Mouse (Mus musculus): ENCODE results near the gene Gm17545. TPM values are rescaled to one million over a fixed set of nuclear protein-coding genes. Genes with fewer than 3 reads are reported as not detected.
A peak's percentile ranks its signal among the peaks of the same experiment; 100 is the strongest.

The Gm17545 gene
- polyA plus RNA-seq, 1 experiment from 2014 or later: not detected

DNA sequence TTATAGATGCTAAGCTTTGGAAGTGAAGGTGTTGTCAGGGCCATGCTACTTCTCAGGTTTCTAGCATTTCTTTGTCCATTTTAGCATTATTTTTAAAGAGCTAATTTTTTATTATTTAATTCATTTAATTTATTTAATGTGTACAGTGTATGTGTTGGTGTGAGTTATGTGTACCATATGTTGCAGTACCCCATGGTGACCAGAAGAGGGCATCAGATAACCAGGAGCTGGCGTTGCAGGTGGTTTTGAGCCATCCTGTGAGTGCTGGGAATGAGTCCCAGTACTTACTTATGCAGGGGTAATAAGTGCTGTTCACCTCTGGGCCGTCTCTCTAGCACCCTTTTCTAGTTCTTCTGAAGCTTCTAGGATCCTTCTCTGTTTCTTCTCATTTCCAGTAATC is 41.0 kb downstream of the Gm17545 start:
- DNase-seq (ENCODE audit: low spot score) (no peak), ATAC-seq (no peak)
- no peaks in the 10 kb centered on the region for H3K9me3 ChIP-seq (ENCODE audit: low read length)
- H3K27me3 ChIP-seq (replicated peaks; ENCODE audit: insufficient read depth, low read length): no peaks in the 10 kb centered on the region
- H3K4me1 ChIP-seq (ENCODE audit: insufficient read depth, low read depth, low read length): no peaks in the 10 kb centered on the region
- H3K36me3 ChIP-seq (ENCODE audit: insufficient read depth, low read length): no peaks in the 10 kb centered on the region
- WGBS: 88% methylated on average over 2 of the region's 2 CpGs
- peak; percentile 43 for TF ChIP-seq CTCF (IDR thresholded peaks at IDR 0.05)
- no peak for TF ChIP-seq EP300 (IDR thresholded peaks at IDR 0.05)
- no peak overlapping the region for H3K4me2 ChIP-seq (replicated peaks; ENCODE audit: low read depth, low read length)
- no peak overlapping the region for H3K4me3 ChIP-seq (ENCODE audit: low read depth, low read length)
- H3K9ac ChIP-seq (replicated peaks; ENCODE audit: low read depth): no peak overlapping the region
- no peak overlapping the region for H3K27ac ChIP-seq (ENCODE audit: low read length)

DNA sequence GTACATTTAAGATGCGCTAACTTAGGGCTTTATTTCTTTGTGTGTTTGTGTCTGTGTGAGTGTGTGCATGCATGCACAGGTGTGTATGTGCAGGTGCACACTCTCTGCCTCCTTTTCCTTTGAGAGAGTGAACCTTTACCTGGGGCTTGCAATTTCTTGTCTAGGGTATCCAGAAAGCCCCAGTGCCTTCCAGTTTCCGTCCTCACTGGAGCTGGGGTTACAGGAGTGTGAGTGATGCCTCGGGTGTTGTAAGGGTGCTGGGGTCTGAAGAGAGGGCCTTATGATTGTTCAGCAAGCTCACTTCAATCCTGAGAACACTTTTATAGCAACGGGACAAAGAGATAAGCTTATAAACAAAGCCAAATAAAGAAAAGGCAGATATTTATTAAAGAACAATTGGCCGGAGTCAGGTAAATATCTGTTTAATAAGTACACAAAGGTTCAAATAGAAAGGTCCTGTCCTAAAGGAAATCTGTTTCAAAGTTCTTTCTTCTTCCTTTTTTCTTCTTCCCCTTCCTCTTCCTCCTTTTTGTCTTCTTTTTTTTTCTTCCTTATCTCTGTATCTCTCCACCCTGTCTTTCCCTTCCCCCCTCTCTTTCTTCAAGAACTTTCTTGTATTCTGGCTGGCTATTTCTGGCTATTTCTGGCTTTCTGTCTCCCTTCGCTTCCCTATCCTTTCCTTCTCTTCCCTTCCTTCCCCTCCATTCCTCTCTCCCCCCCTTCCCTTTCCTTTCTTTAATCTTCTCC is 43.1 kb downstream of the Gm17545 start:
- Histone ChIP-seq H3K9me3 (ENCODE audit: low read length) (no peaks in the 10 kb centered on the region), H3K27ac (ENCODE audit: low read length) (no peak overlapping the region), H3K4me2 (replicated peaks; ENCODE audit: low read depth, low read length) (no peak overlapping the region), H3K4me1 (ENCODE audit: insufficient read depth, low read depth, low read length) (no peaks in the 10 kb centered on the region), H3K36me3 (ENCODE audit: insufficient read depth, low read length) (no peaks in the 10 kb centered on the region), H3K4me3 (ENCODE audit: low read depth, low read length) (no peak overlapping the region), H3K9ac (replicated peaks; ENCODE audit: low read depth) (no peak overlapping the region), H3K27me3 (replicated peaks; ENCODE audit: insufficient read depth, low read length) (no peaks in the 10 kb centered on the region)
- TF ChIP-seq EP300 (IDR thresholded peaks at IDR 0.05): no peak
- TF ChIP-seq CTCF (IDR thresholded peaks at IDR 0.05): no peak
- WGBS: 59% methylated on average over 6 of the region's 6 CpGs
- ATAC-seq (no peak), DNase-seq (ENCODE audit: low spot score) (no peak)

DNA sequence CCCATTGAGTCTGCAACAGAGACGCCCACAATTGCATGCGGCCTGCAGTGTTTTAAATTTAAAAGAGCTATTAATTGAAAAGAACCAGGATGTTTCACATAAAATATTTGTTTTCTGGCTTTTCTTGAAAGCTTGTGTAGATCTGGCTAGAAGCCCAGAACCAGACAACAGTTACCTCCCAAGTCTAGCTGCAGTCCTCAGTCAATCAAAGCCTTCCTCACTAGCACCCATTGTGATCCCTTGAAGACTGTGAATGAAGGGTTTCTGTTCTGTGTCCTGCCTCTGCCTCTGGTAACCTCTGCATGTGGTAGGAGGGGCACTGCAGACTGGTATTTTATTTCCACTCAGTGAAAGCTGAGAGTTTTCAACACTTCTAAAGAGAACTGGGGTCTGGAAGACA is 48.9 kb downstream of the Gm17545 start:
- no peak for DNase-seq (ENCODE audit: low spot score)
- H3K36me3 ChIP-seq (ENCODE audit: insufficient read depth, low read length): no peaks in the 10 kb centered on the region
- no peak for ATAC-seq
- no peaks in the 10 kb centered on the region for H3K27me3 ChIP-seq (replicated peaks; ENCODE audit: insufficient read depth, low read length)
- 63% methylated on average over 2 of the region's 2 CpGs for WGBS
- H3K27ac ChIP-seq (ENCODE audit: low read length): no peak overlapping the region
- H3K4me2 ChIP-seq (replicated peaks; ENCODE audit: low read depth, low read length): no peak overlapping the region
- H3K4me1 ChIP-seq (ENCODE audit: insufficient read depth, low read depth, low read length): no peaks in the 10 kb centered on the region
- H3K9ac ChIP-seq (replicated peaks; ENCODE audit: low read depth): no peak overlapping the region
- TF ChIP-seq EP300 (IDR thresholded peaks at IDR 0.05) (no peak), CTCF (IDR thresholded peaks at IDR 0.05) (no peak)
- no peaks in the 10 kb centered on the region for H3K9me3 ChIP-seq (ENCODE audit: low read length)
- no peak overlapping the region for H3K4me3 ChIP-seq (ENCODE audit: low read depth, low read length)

DNA sequence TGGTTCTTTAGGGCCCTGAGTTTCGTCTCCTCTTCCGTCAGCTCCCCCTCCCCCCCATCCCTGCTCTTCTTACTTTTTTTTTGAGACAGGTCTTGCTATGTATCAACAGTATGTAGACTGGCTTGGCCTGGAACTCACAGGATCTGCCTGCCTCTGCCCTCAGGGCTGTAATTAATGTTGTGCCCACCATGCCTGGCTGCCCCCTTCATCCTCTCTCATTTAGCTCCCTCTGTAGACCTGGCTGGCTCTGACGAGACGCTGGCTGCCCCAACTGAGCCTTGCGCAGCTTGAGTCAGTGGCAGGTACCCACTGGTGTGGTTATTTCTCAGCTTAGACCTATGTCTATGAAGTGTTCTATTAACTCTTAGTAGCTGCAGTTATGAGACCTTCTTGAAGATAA is 49.5 kb downstream of the Gm17545 start:
- H3K36me3 ChIP-seq (ENCODE audit: insufficient read depth, low read length): no peaks in the 10 kb centered on the region
- WGBS: 95% methylated on average over 5 of the region's 5 CpGs

DNA sequence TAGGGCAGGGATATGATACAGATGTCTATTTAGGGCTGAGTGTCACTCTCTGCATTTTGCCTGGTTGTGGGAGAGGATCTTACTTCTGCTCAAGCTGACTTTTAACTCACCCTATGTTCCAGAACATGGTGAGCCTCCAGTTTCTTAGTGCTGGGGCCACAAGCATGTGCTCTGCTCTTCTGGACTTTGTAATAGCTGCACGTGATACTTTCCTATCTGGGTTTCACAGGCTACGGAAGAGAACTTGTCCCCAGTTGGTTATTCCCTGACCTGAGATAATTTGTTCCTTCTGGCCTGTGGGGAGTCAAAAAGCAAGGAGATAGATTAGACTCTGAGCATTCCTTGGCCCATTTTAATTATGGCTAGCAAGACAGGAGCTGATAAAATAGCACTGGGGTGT is 51.5 kb downstream of the Gm17545 start:
- Histone ChIP-seq H3K36me3 (ENCODE audit: insufficient read depth, low read length) (no peaks in the 10 kb centered on the region), H3K27ac (ENCODE audit: low read length) (no peak overlapping the region), H3K4me2 (replicated peaks; ENCODE audit: low read depth, low read length) (no peak overlapping the region), H3K9ac (replicated peaks; ENCODE audit: low read depth) (no peak overlapping the region), H3K4me3 (ENCODE audit: low read depth, low read length) (no peak overlapping the region), H3K27me3 (replicated peaks; ENCODE audit: insufficient read depth, low read length) (no peaks in the 10 kb centered on the region), H3K9me3 (ENCODE audit: low read length) (no peaks in the 10 kb centered on the region), H3K4me1 (ENCODE audit: insufficient read depth, low read depth, low read length) (no peaks in the 10 kb centered on the region)
- no peak for TF ChIP-seq EP300 (IDR thresholded peaks at IDR 0.05)
- no peak for TF ChIP-seq CTCF (IDR thresholded peaks at IDR 0.05)
- ATAC-seq (no peak), DNase-seq (ENCODE audit: low spot score) (no peak)
- 81% methylated on average over 2 of the region's 2 CpGs for WGBS

More for the DNA sequence above, 49.5 kb downstream of the Gm17545 start:
- DNase-seq (ENCODE audit: low spot score) (no peak), ATAC-seq (no peak)
- H3K4me3 ChIP-seq (ENCODE audit: low read depth, low read length): no peak overlapping the region
- TF ChIP-seq EP300 (IDR thresholded peaks at IDR 0.05) (no peak), CTCF (IDR thresholded peaks at IDR 0.05) (no peak)
- no peak overlapping the region for H3K27ac ChIP-seq (ENCODE audit: low read length)
- H3K4me1 ChIP-seq (ENCODE audit: insufficient read depth, low read depth, low read length): no peaks in the 10 kb centered on the region
- no peaks in the 10 kb centered on the region for H3K27me3 ChIP-seq (replicated peaks; ENCODE audit: insufficient read depth, low read length)
- H3K4me2 ChIP-seq (replicated peaks; ENCODE audit: low read depth, low read length): no peak overlapping the region
- no peaks in the 10 kb centered on the region for H3K9me3 ChIP-seq (ENCODE audit: low read length)
- H3K9ac ChIP-seq (replicated peaks; ENCODE audit: low read depth): no peak overlapping the region

Other genes starting within 250 kb of the Gm17545 start
- 17.8 and 20.0 TPM in 2 replicates for gene Zfp809, start 228.6 kb upstream of the Gm17545 start, polyA plus RNA-seq (2015; fragmentation: Nextera tagmentation; extraction: Ambion mirVana)
- 0.84 and 0.97 TPM in 2 replicates for gene Zfp599, start 194.4 kb upstream of the Gm17545 start, polyA plus RNA-seq (2015; fragmentation: Nextera tagmentation; extraction: Ambion mirVana)
- gene Zfp810, start 146.6 kb upstream of the Gm17545 start, polyA plus RNA-seq (2015; fragmentation: Nextera tagmentation; extraction: Ambion mirVana): 13.6 and 15.3 TPM in 2 replicates
- gene Anln, start 65.1 kb upstream of the Gm17545 start, polyA plus RNA-seq (2015; fragmentation: Nextera tagmentation; extraction: Ambion mirVana): 2.8 and 4.2 TPM in 2 replicates
- 4.5 and 4.9 TPM in 2 replicates for gene 9530077C05Rik, start 42.8 kb upstream of the Gm17545 start, polyA plus RNA-seq (2015; fragmentation: Nextera tagmentation; extraction: Ambion mirVana)
- gene Rp9, start 15.5 kb downstream of the Gm17545 start, polyA plus RNA-seq (2015; fragmentation: Nextera tagmentation; extraction: Ambion mirVana): 67.6 and 68.1 TPM in 2 replicates
- 7.1 and 11.2 TPM in 2 replicates for gene Bbs9, start 21.4 kb downstream of the Gm17545 start, polyA plus RNA-seq (2015; fragmentation: Nextera tagmentation; extraction: Ambion mirVana)

Data from lung, postnatal 0 days (tissue).